Mouse (Mus musculus) kidney, postnatal 14 days (tissue): ENCODE data around the gene Icos.

Experiments used
- DNase-seq: peaks from one replicate; pipeline ENCODE4 v3.0.0; 2022; ENCODE audit warnings: mixed read lengths

The Icos gene

DNA sequence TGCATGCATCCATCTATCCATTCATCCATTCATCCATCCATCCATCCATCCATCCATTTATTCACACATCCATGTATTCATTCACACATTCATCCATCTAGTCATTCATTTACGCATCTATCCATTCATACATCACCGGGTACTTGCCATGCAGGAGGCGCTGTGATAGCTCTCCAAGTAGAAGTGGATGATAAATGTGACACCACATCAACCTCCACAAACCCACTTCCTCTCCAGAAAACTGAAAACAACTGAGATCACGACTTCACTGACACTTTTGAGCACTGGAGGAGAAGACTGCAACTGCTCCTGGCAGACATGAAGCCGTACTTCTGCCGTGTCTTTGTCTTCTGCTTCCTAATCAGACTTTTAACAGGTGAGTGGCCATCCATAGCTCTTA, at the start of gene Icos:
Gene Icos (plus strand): TSS at position 287 of the 400 bp plus-strand sequence.
- no peak for DNase-seq

DNA sequence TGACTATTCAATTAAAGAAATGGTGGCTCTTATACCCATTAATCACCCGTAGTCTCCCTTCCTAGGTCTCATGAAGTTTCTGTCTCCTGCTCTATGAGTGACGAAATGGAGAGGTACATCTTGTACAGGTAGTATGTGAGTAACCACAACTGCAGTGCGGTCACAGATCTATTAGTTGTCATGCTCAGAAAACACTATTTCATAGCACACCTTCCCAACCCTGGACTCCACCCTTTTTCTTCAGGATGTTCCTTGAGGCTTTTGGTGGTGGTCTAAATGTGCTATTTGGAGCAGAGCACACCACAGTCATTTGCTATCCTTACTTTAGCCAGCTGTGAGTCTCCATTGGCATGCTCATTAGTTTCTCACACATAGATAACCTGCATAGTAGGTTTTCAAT, 48.7 kb upstream of the Icos start:
- no peak for DNase-seq

DNA sequence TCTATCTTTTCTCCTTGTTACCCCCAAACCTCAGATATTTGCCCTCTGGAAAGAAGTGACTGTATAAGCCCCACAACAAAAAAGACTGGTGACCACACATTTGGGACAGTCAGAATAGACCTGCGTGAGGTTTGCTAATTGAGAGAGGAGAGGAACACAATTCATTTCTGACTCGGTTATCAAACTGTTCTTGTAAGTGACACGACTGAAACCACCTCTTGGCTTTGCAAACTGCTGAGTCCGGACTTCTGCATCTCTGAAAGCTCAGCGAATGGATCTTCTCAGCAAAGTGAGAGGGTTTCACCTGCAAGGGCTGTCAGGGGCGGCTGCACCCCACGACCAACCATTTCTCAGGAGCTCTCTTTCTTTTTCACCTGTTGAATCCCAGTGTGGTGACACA, 47.3 kb upstream of the Icos start:
- no peak for DNase-seq

DNA sequence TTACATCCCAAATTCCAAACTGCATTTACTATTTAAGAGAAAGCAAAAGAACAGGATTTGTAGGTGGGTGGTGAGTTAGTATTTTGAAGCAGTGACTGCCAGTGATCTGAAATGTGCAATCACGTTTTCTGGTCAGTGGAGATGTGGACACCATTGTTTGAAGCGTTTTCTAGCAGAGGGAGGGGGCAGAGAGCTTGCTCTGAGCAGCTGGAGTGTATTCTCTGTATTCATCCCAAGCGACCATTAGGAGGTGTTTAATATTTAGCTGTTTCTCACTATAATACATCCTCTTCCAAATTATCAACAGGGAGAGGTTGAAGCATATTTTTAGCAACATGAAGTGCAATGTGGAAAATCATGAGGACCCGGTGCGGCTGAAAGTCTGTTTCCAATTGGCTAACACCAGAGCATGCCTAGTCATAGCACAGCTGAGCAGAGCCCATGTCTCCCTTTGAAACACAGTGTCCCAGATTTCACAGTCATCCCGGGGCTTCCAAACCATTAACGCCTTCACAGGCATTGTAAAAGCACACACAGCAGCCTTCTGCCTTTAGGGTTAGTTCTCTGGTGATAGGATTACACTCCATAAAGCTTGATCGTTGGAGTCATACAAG, 41.7 kb upstream of the Icos start:
- DNase-seq = no peak

DNA sequence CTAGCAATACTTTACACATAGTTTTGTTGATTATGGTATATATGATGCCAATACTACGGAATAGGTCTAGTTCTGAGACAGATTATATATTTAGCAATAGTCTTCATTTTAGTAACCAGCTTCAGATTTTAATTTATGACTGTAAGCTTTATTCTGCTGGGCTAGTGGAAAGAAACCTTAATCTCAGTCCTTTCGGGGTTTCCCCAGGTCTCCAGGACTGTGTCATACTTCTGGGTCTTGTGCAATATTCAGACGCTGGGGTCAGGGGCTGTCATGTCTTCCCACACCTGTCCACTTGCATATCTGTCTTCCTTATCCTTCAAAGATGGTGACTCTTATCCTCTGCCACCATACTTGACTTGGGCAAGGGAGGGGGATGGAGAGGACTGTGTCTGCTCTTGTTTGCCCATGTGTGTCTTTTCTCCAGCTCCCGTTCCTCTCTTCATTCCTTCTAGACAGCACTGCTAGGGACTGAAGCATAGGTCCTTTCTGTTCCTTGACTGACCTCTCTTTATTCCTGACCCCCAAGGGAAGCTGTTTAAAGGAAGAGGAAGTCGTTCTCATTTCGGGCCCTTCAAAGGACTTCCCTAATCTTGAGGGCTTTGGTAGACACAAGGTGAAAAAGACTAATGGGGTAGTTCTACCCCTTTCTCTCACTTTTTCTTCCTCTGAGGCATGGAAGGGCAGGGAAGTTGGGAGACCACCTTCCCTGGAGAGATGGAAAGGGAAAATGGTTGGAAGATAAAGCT, 40.6 kb upstream of the Icos start:
- DNase-seq = no peak

DNA sequence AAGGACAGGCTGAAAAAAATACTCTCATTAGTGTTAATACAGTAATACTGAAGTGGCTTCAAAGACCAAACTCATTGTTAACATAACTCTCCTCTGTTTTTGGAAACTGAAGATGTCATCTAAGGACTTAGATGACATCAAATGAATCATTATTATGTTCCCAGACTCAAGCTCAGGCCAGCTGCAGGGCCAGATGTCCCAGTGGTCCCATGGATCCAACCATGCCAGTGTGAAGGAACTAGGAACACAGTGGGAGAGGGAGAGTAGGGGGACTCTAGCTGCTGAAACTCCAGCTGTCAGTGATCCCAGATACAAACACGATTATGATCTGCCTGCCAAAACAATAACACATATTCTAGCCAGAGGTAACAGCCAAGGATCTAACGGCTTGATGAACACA, 39.5 kb upstream of the Icos start:
- peak; percentile 15 for DNase-seq

DNA sequence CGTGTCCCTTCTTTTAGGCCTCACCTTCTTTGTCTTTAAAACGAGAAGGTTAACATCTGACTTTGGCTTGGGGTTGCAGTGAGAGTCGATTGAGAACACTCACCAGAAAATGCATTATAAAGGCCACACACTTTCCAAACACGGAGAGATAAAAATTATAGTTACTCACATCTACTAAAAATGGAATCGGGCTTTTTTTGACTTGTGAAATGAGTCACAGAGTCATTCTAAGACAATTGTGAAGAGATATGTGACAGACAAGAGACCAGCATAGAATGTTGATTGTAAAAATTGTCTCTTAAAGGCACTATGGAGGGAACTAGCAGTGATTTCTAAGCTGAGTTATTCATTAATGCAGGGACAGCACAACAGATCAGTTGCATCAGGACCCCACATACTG, 38.8 kb upstream of the Icos start:
- no peak for DNase-seq

DNA sequence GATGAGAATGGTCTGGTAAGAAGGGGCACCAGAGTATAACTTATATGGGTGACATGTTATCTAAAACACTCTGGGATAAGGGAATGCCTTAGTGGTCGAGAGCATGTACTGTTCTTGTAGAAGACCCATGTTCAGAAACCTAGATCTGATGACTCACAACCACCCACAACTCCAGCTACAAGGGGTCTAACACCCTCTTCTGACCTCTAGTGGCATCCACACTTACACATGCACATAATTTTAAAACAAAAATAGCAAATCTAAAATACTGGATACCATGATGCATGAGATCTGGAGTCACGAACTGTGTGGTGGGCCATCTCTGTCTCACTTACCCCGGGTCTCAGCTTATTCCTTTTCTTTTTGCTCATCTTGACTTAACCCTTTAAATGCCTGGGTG, 37.7 kb upstream of the Icos start:
- DNase-seq = no peak

DNA sequence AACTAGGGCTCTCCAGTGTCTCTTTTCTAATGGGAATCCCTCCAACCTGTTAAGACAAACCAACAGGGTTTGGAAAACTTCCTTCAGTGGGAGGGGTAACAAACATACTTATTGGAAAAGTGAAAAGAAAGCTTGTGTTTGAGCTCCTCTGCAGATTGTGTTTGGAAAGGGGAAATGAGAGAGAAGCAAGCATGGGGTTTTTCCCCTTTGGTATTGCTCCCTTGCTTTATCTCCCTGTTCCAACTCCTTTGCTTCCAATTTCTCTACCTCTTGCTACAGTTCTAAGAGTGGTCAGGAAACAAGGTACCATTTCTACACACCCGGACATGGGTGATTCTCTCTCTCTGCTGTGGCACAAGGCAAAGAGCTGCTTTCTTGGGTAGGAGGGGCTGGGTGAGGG, 37.1 kb upstream of the Icos start:
- no peak for DNase-seq

DNA sequence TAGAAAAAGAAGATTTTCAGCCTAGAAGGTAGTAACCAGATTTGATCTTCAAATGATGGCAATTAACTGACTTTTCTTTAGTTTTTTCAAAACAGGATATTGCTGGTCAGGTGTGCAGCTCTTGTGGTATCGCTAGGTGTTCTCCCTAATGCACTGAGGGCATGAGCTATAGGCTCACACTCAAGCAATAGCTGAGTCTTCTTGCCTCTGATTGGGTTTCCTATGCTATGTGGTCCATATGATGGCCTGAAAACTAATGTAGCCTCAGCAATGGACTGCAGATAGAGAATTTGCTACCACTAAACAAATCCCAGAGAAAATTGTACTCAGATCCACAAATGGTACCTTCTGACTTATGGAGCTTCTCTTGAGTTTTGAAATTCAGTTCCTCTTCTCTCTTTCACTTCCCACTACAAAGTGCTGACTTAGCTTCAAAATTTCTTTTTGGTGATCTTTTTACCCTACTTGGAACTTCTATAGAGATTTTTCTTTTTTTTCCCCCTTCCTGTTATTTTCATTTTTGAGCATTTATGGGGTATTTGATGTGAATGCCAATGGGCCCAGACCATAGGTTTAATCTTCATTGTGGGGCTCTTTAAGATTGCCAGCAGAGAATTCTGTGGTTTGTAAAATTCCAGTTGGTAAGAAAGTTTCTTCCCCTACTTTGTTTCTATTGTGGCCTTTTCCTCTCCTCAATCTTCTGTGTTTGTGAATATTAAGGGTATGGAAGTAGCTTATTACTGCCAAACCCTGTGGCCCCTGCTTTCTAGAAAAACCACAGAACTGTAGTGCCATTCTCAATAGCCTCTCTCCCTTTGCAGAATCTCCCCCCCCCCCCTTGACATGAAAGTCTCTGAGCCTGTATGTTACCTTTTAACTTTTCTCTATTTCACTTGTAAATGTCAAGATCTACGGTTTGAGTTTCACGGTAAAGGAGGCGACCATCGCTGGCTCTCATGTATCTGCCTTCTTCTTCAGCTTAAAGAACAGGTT, 36.4 kb upstream of the Icos start:
- DNase-seq = no peak

DNA sequence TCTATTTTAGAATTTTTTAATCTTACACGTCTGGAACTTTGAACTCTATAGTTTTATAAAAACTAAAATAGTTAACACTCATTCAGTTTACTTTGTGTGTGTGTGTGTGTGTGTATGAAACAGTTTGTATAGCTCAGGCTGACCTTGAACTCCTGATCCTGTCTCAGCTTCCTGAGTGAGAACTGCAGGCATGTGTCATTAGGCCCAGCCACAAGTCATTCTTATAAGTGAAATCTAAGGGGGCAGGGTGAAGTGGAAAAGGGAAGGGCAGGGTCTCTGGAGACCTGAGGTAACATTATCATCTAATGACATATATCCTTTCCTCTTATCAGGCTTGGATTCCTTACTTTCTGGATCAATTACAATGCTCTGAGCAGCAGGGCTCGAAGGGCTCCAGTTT, 34.8 kb upstream of the Icos start:
- DNase-seq = no peak

DNA sequence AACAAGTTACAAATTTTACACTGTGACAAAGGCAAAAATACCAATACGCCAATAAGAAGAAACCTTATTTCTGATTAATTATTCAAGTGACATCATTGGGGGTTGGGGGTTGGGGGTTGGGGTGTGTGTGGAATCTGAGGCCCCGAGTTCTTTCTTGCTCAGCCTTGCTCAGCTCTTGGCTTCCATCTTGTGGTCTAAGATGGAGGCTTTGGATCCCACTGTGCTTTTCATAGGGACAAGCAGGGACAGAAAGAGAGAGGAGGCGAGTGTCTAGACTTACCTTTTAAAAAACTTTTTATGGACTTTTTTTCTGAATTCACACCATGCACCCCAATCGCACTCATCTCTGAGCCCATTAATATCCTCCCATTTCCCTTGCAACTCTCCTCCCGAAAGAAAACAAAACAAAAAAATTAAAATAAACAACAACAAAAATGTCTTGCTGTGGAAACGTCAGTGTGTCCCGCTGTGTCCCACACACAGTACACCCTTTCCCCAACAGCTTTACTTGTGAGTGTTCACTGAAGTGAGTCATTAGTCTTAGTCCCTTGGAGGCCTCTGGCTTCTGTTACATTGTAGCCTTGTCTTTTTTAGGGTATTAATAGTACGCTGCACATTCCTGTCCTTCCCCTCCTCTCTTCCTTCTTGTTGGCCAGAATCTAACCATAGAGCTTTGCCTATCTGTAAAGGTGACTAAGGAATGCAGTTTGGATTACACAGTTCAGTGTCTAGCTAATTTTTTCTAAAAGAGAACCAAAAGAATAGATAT, 31.9 kb upstream of the Icos start:
- no peak for DNase-seq

DNA sequence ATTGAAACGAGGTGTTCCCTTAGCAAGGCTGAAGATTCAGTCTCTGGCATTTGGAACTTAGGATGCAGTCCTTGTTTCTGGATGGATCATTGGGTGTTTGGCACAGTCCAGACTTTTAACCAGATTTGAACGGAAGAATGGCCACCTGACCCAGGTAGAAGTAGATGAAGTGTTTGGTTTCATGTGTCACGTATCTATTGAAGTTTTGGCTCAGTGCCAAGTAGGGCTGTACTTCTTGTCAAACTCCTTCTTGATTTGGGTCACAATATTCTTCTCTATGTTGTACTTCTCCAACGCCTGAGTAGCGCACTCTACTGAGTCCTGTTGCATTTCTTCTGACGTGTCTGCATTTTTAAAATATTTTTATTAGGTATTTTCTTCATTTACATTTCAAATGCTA, 29.6 kb upstream of the Icos start:
- DNase-seq = no peak

DNA sequence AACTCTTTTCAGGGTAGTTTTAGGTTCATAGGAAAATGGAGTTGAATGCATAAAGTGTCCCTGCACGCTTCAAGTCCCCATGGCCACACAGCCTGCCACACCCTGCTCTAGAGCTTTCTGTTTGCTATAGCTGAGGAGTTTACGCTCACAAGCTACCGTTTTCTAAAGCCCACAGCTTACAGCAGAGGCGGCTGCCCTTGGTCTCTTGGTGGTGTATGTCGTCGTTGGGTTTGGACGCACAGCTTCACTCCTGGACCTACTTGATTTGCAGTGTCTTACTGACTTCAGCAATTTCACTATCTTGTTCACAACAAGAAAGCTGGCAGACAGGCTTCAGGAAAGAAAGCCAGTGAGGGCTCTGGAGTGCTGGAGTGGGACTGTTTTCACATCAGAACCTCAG, 24.8 kb upstream of the Icos start:
- no peak for DNase-seq

DNA sequence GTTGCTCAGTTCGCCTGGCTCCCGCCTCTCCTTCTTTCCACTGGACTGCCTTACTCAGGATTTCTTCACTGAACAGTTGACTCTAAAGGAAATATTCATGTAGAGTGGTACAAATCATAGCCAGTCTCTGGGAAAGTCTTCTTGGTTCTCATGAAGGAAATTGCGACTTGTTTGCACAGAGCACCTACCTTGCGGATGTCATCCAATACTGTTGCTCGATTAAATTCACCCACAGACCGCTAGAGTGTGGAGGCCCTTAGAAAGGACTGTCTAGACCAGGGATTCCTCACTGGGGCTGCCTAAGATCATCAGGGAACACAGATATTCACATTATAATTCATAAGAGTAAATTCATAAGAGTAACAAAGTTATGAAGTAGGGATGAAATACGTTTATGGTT, 24.0 kb upstream of the Icos start:
- no peak for DNase-seq

DNA sequence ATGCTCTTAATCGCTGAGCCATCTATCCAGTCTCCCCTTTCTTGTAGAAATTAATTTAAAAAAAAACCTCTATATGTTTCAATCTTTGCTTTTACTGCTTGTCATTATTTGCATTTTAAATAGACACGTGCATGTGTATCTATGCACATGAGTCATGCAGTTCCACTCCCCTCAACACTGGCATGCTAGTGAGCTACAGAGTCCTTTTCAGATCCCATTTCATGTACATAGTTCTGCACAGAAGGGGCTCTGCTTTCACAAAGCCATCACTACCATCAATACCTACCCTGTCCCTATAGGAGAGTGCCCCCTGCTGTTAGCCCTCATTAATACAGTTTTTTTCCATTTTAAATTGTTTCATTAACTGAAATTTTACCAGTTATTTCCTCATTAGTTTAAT, 23.0 kb upstream of the Icos start:
- DNase-seq = no peak

DNA sequence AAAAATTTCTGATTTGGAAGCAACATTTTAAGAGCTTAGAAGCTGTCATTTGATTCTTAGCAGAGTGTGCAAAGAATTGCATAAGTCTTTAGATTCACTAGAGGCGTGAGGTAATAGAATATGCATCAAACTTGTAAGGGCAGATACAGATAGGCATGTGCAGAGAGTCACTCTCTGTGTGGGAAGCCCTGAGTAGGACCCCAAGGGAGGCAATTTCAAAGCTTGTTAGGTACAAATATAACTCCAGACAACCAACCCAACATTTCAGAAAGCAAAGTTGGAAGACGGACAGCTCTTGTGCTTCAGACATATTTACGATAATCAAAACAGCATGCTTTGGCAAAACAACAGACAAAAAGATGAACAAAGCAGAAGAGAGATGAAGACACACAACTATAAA, 22.5 kb upstream of the Icos start:
- DNase-seq = no peak

DNA sequence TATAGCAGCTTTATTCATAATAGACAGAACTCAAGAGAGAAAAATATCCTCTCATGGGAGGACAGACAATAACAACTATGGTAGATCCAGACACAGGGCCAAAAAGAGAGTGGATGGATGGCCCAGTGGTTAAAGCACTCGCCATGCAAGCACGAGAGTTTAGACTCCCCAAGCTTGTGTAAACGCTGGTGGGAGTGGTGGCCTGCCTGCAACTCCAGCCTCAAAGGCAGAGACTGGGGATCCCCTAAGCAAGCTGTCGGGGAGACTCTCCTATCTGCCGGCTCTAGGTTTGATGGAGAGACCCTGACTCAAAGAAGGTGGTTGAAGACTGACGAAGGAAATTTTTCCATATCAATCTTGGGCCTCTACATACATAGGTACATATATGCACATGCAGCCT, 21.5 kb upstream of the Icos start:
- no peak for DNase-seq

DNA sequence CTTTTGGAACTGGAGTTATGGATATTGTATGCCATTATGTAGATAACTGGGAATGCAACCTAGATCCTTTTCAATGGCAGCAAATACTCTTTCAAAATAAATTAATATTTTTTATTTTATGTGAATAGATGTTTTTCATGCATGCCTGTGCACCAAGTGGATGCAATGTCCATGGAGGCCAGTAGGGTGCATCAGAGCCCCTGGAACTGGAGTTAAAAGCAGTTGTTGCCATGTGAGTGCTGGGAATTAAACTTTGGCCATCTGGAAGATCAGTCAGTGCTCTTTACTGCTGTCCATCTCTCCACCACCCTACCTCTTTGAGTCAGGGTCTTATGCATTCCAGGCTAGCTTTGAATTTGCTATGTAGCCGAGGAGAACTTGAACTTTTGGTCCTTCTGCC, 19.4 kb upstream of the Icos start:
- DNase-seq = no peak

DNA sequence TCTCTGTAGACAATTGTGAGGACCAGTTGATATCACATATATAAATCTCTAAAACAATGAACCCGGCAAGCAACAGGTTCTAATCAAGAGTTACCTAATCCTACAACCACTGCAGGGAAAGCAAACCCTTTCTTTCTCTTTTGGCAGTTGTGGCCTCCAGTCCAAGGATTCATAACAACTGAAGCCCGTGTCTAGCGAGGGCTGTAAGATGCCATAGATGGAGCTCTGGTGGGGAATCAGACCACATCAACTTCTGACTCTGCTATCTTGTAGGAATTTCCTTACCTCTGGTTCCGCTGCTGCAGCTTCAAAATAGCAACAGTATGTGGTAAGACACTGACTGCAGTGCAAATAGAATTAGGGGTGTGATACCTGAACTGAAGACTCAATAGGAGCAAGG, 18.5 kb upstream of the Icos start:
- DNase-seq = no peak

DNA sequence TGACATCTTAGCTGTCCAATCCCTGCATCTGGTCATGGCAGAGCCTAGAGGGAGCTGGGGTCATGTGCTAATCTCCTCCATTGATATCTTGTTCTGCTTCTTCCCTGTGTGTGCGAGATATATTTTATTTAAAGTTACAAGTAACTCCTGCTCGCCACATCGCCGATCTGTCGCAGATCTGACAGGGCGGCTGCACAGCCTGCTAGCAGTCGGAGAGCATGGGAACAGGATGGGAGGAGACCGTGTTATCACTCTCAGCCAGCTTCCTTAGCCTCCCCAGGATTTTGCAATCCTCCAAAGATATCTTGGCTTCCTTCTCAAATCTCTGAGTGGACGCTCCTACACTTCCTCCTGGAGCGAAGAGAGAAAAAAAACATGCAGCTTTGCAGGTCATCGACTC, 17.3 kb upstream of the Icos start:
- peak; percentile 49 for DNase-seq

DNA sequence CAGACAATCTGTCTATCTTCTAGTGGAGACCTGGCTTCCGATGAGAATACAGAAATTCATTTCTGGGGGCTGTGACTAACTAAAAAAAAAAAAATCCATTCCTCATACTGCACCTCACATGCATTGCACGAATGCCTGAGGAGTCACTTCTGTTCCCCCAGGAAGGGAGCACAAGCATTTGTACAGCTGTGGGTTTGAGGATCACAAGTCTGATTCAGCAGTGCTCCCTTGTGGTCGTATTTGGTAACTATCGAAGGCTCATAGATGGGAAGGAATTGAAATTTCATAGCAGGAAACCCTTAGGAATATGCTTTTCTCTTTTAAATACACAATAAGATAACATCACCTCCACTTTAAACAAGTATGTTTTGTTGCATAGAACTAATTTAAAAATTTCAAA, 16.6 kb upstream of the Icos start:
- DNase-seq = peak; percentile 67

DNA sequence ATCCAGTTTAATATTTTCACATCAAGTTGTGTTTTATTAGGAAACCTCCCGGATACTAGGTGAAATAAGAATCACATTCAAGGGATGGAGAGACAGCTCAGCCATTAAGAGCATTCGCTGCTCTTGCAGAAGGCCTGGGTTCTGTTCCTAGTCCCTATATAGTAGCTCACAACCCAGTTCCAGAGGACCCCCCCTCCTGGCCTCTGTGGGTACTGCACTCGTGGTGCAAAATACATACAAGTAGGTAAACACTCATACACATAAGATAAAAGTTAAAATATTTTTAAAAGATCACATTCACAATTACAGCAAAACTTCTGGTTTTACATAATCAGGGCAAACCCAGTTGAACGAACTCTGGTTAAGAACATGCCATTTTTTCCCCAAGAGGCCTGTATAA, 15.6 kb upstream of the Icos start:
- DNase-seq = no peak
